Mouse (Mus musculus): ENCODE data around the gene Camk2d.

- TF ChIP-seq CTCF (IDR thresholded peaks at IDR 0.05) (no peak), EP300 (IDR thresholded peaks at IDR 0.05) (no peak)
Measured at GRCm38 (mm10) chr3:126657895-126658294, 61.8 kb downstream of the Camk2d start.
